Mouse (Mus musculus): ENCODE measurements around the gene Tctex1d1. TPM values are rescaled to one million over a fixed set of nuclear protein-coding genes. Genes with fewer than 3 reads are reported as not detected.

The Tctex1d1 gene
- polyA plus RNA-seq, 1 experiment from 2014 or later, result 0.38 TPM

- DNase-seq (ENCODE audit: low spot score), result no peak
- H3K4me1 ChIP-seq, result no peaks in the 10 kb centered on the region
- H3K9me3 ChIP-seq, result no peaks in the 10 kb centered on the region
- no peak overlapping the region for H3K27ac ChIP-seq
- H3K36me3 ChIP-seq, result 0 out of 2 replicates have a peak, but pooled peaks cover 3% of the 10 kb centered on the region
- no peaks in the 10 kb centered on the region for H3K27me3 ChIP-seq (ENCODE audit: insufficient read depth, poor library complexity, severe bottlenecking)
- no peak overlapping the region for H3K4me3 ChIP-seq
- WGBS, result 79% methylated on average over 14 of the region's 14 CpGs
Observed at GRCm38 (mm10) chr4:103039103-103039837, 60.9 kb downstream of the Tctex1d1 start.

DNA sequence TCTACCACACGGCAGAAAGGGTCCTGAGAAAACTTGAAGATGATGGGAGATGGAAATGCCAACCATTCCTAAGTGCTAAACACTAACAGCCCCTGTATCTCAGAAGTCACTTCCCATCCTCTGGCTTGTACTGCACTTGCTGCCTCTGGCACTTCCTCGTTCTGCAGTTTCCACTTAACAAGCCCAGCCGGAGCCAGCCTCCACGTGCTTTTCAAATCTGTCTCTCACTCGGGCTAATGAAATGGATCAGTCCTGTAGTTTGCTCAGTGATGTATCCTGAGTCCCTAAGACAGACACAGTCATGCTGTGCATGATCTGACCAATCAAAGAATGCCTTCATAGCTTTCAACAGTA is 61.4 kb downstream of the Tctex1d1 start:
- H3K36me3 ChIP-seq, result 0 out of 2 replicates have a peak, but pooled peaks cover 3% of the 10 kb centered on the region
- DNase-seq (ENCODE audit: low spot score), result no peak
- H3K4me3 ChIP-seq, result no peak overlapping the region
- no peaks in the 10 kb centered on the region for H3K4me1 ChIP-seq
- 59% methylated on average over 5 of the region's 5 CpGs for WGBS
- H3K27ac ChIP-seq, result no peak overlapping the region
- no peaks in the 10 kb centered on the region for H3K9me3 ChIP-seq
- H3K27me3 ChIP-seq (ENCODE audit: insufficient read depth, poor library complexity, severe bottlenecking), result no peaks in the 10 kb centered on the region

DNA sequence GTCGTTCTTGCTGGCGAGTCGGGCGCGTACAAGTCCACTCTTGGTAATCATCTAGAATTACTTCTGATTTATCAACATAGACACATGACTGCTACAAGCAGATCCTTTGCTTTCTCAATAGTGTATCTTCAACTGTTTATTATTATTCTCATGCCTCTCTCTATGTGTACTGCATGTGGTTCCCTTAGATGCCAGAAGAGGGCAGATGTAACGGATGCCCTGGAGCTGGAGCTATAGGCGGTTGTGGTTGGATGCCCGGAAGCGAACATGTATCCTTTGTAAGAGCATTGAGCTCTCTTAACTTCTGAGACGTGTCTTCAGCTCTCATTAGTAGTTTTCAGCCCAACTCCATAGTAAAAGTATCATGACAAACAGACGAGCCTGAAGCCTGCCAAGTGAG is 64.6 kb downstream of the Tctex1d1 start:
- no peak overlapping the region for H3K4me3 ChIP-seq
- H3K9me3 ChIP-seq, result no peaks in the 10 kb centered on the region
- H3K27ac ChIP-seq, result no peak overlapping the region
- H3K4me1 ChIP-seq, result no peaks in the 10 kb centered on the region
- no peak for DNase-seq (ENCODE audit: low spot score)
- H3K36me3 ChIP-seq, result 0 out of 2 replicates have a peak, but pooled peaks cover 3% of the 10 kb centered on the region
- 92% methylated on average over 11 of the region's 11 CpGs for WGBS
- no peaks in the 10 kb centered on the region for H3K27me3 ChIP-seq (ENCODE audit: insufficient read depth, poor library complexity, severe bottlenecking)

DNA sequence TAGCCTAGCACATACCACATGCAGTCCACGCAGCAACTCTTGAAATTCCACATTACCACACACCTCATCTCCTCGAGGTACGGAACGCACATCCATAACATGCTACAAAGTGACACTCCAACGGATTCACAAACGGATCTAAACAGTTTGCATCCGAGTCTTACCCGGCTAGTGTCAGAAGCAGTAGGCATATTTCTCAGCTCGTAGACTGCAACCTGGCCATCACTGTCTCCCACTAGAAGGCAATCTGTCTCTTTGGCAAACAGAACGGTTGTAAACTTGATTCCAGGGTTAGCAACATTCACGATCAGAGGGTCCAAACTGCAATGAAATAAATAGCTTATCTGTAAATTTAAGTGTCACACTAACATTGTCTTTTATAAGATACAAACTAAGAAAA is 69.6 kb downstream of the Tctex1d1 start:
- 85% methylated on average over 11 of the region's 11 CpGs for WGBS
- Histone ChIP-seq H3K27ac (no peak overlapping the region), H3K9me3 (no peaks in the 10 kb centered on the region), H3K4me1 (no peaks in the 10 kb centered on the region), H3K36me3 (no peaks in the 10 kb centered on the region), H3K27me3 (ENCODE audit: insufficient read depth, poor library complexity, severe bottlenecking) (no peaks in the 10 kb centered on the region), H3K4me3 (no peak overlapping the region)
- no peak for DNase-seq (ENCODE audit: low spot score)

Other genes with a start within 250 kb of the Tctex1d1 start
- gene Sgip1, start 237.3 kb upstream of the Tctex1d1 start, polyA plus RNA-seq (2016; fragmentation: Nextera tagmentation; extraction: Ambion mirVana), result 1.3 and 3.0 TPM in 2 replicates
- gene Insl5, start 48.2 kb downstream of the Tctex1d1 start, polyA plus RNA-seq (2016; fragmentation: Nextera tagmentation; extraction: Ambion mirVana), result not detected in 2 replicates
- 26.6 and 31.6 TPM in 2 replicates for gene Mier1, start 135.8 kb downstream of the Tctex1d1 start, polyA plus RNA-seq (2016; fragmentation: Nextera tagmentation; extraction: Ambion mirVana)
- gene Wdr78, start 135.9 kb downstream of the Tctex1d1 start, polyA plus RNA-seq (2016; fragmentation: Nextera tagmentation; extraction: Ambion mirVana), result 1.8 and 2.5 TPM in 2 replicates
- 7.5 and 9.3 TPM in 2 replicates for gene Slc35d1, start 236.6 kb downstream of the Tctex1d1 start, polyA plus RNA-seq (2016; fragmentation: Nextera tagmentation; extraction: Ambion mirVana)

Data from heart, embryonic 10.5 days (tissue).